Mouse (Mus musculus) liver, postnatal 0 days (tissue): ENCODE data around the gene Olfr1271.

ENCODE experiments used
- CTCF ChIP-seq: sonication (generic); IDR thresholded peaks from 2 replicates; pipeline ENCODE4 v1.5.1; 2016; ENCODE audit warnings: antibody characterized with exemption, low read depth
- EP300 ChIP-seq: IDR thresholded peaks from 2 replicates; pipeline ENCODE4 v1.6.1; 2016; ENCODE audit warnings: antibody characterized with exemption, low read depth, mild to moderate bottlenecking

DNA sequence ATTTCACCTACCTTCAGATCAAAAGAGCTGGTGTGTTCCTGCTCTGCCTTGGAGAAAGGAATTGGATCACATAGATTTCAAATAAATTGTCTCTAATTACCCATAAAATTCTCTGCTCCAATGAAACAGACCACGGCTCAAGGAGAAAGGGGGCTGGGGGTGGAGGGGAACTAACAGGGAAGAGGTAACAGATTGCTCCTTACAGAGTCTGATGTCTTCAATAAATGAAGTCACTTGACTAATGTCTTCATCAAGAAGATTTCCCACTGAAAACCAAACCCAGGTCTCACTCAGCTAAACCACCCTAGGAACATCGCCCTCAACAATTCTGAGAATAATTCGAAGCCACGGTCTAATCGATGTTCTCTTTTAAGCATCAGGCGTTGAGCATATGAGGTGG is 21.9 kb upstream of the Olfr1271 start, which contains the start of gene Olfr1272:
- no peak for TF ChIP-seq EP300
- TF ChIP-seq CTCF = no peak
